Mouse (Mus musculus): ENCODE data around the gene Pdf. TPM values are rescaled to one million over a fixed set of nuclear protein-coding genes. Genes with fewer than 3 reads are reported as not detected.
"Not testable (repeated sequence)": the region's sequence is repeated elsewhere in the genome, so short reads cannot be mapped to it uniquely, and the experiment has no call there.

The Pdf gene
- polyA plus RNA-seq, 1 experiment from 2014 or later = 49.0 TPM

DNA sequence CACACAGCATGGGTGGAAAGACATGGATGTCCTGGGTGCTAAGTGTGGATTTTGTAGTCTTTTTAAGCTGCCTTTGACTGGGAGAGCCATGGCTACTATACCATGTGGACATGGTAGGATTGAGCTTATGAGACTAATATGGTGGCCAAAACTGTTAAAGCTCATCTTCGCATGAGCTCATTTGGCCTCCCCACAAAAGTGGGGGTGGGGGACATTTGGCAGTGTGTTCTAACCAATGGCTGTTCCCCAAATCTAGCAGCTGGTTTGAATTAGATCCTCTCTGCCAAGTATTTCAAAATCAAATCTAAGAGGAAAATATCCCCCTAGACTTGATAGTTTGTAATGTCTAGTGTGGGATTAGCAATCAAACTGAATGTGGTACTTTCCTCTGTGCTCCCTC is 49.3 kb downstream of the Pdf start:
- Histone ChIP-seq H3K36me3 (peaks cover 31% of the 10 kb centered on the region; the same call in 1 of the 2 replicates), H3K4me2 (no peak overlapping the region), H3K27me3 (replicated peaks) (no peaks in the 10 kb centered on the region), H3K4me3 (no peak overlapping the region), H3K4me1 (replicated peaks) (no peaks in the 10 kb centered on the region), H3K9ac (no peak overlapping the region), H3K9me3 (replicated peaks) (no peaks in the 10 kb centered on the region), H3K27ac (ENCODE audit: poor library complexity, severe bottlenecking) (no peak overlapping the region)
- 90% methylated on average over 1 of the region's 1 CpGs for WGBS
- ATAC-seq (ENCODE audit: insufficient number of reproducible peaks, low FRiP score) = no peak

DNA sequence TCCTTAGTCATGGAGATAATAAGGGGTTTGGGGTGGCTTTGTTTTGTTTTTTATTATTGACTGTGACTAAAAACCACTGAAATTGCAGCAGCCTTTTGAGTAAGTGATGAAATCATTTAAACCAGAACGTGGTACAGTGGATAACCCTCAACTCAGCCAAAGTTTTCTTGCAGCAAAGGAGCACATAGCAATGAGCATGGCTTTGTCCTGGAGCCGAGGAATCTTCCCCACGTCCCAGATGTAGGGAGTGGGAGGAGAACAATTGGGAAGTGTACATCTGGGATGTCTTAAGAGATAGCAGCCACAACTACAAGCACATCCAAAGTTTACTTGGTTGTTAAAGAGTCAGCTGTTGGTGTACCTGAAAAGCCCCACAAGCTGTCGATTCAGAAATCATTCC is 51.0 kb downstream of the Pdf start:
- H3K9ac ChIP-seq = no peak overlapping the region
- WGBS = 78% methylated on average over 4 of the region's 4 CpGs
- no peak overlapping the region for H3K4me2 ChIP-seq
- no peak for ATAC-seq (ENCODE audit: insufficient number of reproducible peaks, low FRiP score)
- no peaks in the 10 kb centered on the region for H3K4me1 ChIP-seq (replicated peaks)
- no peaks in the 10 kb centered on the region for H3K27me3 ChIP-seq (replicated peaks)
- H3K27ac ChIP-seq (ENCODE audit: poor library complexity, severe bottlenecking) = no peak overlapping the region
- H3K4me3 ChIP-seq = no peak overlapping the region
- H3K36me3 ChIP-seq = peaks cover 29% of the 10 kb centered on the region
- no peaks in the 10 kb centered on the region for H3K9me3 ChIP-seq (replicated peaks)

DNA sequence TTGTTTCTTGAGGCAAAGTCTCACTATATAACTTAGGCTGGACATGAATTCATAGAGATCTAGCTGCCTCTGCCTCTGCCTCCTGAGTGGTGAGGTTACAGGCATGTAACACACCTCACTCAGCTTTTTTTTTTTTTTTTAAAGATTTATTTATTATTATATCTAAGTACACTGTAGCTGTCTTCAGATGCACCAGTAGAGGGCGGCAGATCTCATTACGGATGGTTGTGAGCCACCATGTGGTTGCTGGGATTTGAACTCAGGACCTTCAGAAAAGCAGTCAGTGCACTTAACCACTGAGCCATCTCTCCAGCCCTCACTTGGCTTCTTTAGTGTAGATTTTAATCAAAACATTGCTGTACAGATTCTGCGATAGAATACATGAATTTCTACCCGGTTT is 52.1 kb downstream of the Pdf start:
- 87% methylated on average over 4 of the region's 4 CpGs for WGBS
- H3K27me3 ChIP-seq (replicated peaks); H3K4me1 ChIP-seq (replicated peaks); H3K4me3 ChIP-seq; H3K9me3 ChIP-seq (replicated peaks); H3K4me2 ChIP-seq; H3K9ac ChIP-seq; ATAC-seq (ENCODE audit: insufficient number of reproducible peaks, low FRiP score); H3K27ac ChIP-seq (ENCODE audit: poor library complexity, severe bottlenecking): not testable (repeated sequence)
- H3K36me3 ChIP-seq = peaks cover 36% of the 10 kb centered on the region

Small RNA genes lying within 50 kb of the gene (microRNA-seq; reads per million reads assigned to microRNA genes)
- 0.71 reads per million for gene Mir7075

Other genes with a start within 250 kb of the Pdf start
- gene Has3, start 178.4 kb downstream of the Pdf start, polyA plus RNA-seq (2016; fragmentation: Nextera tagmentation; extraction: Ambion mirVana) = 0.11 and 0.14 TPM in 2 replicates
- 46.6 and 47.0 TPM in 2 replicates for gene Utp4, start 155.0 kb downstream of the Pdf start, polyA plus RNA-seq (2016; fragmentation: Nextera tagmentation; extraction: Ambion mirVana)
- gene Sntb2, start 112.9 kb downstream of the Pdf start, polyA plus RNA-seq (2016; fragmentation: Nextera tagmentation; extraction: Ambion mirVana) = 11.5 and 12.2 TPM in 2 replicates
- 50.9 and 53.0 TPM in 2 replicates for gene Vps4a, start 17.4 kb downstream of the Pdf start, polyA plus RNA-seq (2016; fragmentation: Nextera tagmentation; extraction: Ambion mirVana)
- 31.4 and 31.8 TPM in 2 replicates for gene Cog8, start 8.1 kb upstream of the Pdf start, polyA plus RNA-seq (2016; fragmentation: Nextera tagmentation; extraction: Ambion mirVana)
- gene Nip7, start 8.3 kb upstream of the Pdf start, polyA plus RNA-seq (2016; fragmentation: Nextera tagmentation; extraction: Ambion mirVana) = 54.0 and 55.8 TPM in 2 replicates
- not detected in 2 replicates for gene Tmed6, start 17.0 kb upstream of the Pdf start, polyA plus RNA-seq (2016; fragmentation: Nextera tagmentation; extraction: Ambion mirVana)
- 12.0 and 12.7 TPM in 2 replicates for gene Terf2, start 47.9 kb upstream of the Pdf start, polyA plus RNA-seq (2016; fragmentation: Nextera tagmentation; extraction: Ambion mirVana)
- gene Cyb5b, start 102.0 kb upstream of the Pdf start, polyA plus RNA-seq (2016; fragmentation: Nextera tagmentation; extraction: Ambion mirVana) = 88.1 and 90.2 TPM in 2 replicates
- 13.1 and 15.1 TPM in 2 replicates for gene Nfat5, start 244.9 kb upstream of the Pdf start, polyA plus RNA-seq (2016; fragmentation: Nextera tagmentation; extraction: Ambion mirVana)

Measured in heart, embryonic 12.5 days (tissue).